Mouse (Mus musculus): ENCODE data around the gene Pomc.

DNA sequence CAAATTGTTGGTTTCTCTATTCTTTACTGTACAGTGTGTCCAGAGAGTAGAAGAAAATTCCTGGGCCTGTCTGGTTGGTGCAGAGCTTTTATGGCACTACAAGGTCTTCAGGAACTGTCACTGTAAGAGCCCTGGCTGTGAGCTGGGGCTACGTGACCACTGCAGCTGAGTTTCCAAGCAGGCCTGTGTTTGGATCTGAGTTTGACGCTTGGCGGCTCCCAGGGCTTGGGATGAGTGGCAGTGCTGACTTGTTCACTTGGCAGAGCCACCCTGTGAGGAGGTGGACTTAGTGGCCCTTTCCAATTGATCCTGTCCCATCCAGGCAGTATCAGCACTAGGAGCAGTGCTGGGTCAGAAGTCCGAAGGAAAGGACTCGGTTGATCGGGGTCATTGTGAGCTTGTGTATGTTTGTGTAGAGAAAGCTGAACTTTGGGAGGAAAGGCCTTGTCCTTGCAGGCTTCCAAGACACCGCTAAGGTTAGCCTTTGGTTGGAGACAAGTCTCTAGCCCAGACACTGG, 42.9 kb upstream of the Pomc start:
- TF ChIP-seq CTCF (IDR thresholded peaks at IDR 0.05; ENCODE audit: borderline replicate concordance, insufficient read depth, low read depth, low read length) (no peak), POLR2A (IDR thresholded peaks at IDR 0.05; ENCODE audit: borderline replicate concordance, insufficient read depth, low read length) (no peak)

Measured in cerebellum, adult 2 months (tissue).